In genomic region chr12:117378297-117378887, GRCm38 (mm10) we compare ENCODE assay signal across 8 mouse cellular contexts.
DNase-seq lines count a peak whose midpoint lies in the region; ATAC-seq and TF ChIP-seq lines count a peak whose summit lies in the region.
"Had no signal": no experiment of that assay in that cellular context is flagged by ENCODE, and none has a peak within 500 bp of the region (broad histone marks: within the 10 kb centered on the region; RNA-seq: fewer than 3 reads in every experiment).

No protein-coding gene starts in this region.

- WGBS in kidney, embryonic 15.5 days = 41% methylated on average over 21 of the region's 21 CpGs
- WGBS in limb, embryonic 14.5 days = 53% methylated on average over 21 of the region's 21 CpGs

- H3K4me1 ChIP-seq in kidney, embryonic 15.5 days = peaks cover 21% of the 10 kb centered on the region
- H3K4me1 ChIP-seq in limb, embryonic 14.5 days (ENCODE audit: control insufficient read depth, insufficient read depth, low read length) = no peaks in the 10 kb centered on the region

- H3K36me3 ChIP-seq in kidney, embryonic 15.5 days = no peaks in the 10 kb centered on the region
- H3K36me3 ChIP-seq in limb, embryonic 14.5 days (ENCODE audit: control insufficient read depth, insufficient read depth, low read length) = no peaks in the 10 kb centered on the region

- no peak overlapping the region for H3K27ac ChIP-seq in kidney, embryonic 15.5 days
- H3K27ac ChIP-seq in limb, embryonic 14.5 days (replicated peaks; ENCODE audit: low read depth, low read length) = no peak overlapping the region
- H3K27ac ChIP-seq: hindbrain, embryonic 14.5 days had no signal

- peak overlapping the region; percentile 56 for H3K4me2 ChIP-seq in kidney, embryonic 15.5 days
- peak overlapping the region; percentile 34; the same call in 1 of the 2 replicates for H3K4me2 ChIP-seq in limb, embryonic 14.5 days (replicated peaks; ENCODE audit: low read depth, low read length, severe bottlenecking)
- H3K4me2 ChIP-seq: hindbrain, embryonic 14.5 days had no signal

- peak; percentile 61 for ATAC-seq in kidney, embryonic 15.5 days (replicated peaks; ENCODE audit: low FRiP score)
- ATAC-seq in limb, embryonic 14.5 days (ENCODE audit: low FRiP score, low read depth) = no peak

- DNase-seq in kidney, postnatal 14 days = no peak
- DNase-seq in urinary bladder, postnatal 14 days (ENCODE audit: low spot score) = peak; percentile 12
- DNase-seq in urinary bladder, adult 18-20 months (ENCODE audit: low spot score in 2 of 2) = no peak
- no peak for DNase-seq in limb, embryonic 14.5 days (ENCODE audit: low spot score)
- no peak for DNase-seq in frontal cortex, postnatal 14 days (ENCODE audit: low spot score in 2 of 2)
- no peak for DNase-seq in right cerebral cortex, adult 2 months (ENCODE audit: low spot score in 2 of 2)

- H3K27me3 ChIP-seq in kidney, embryonic 15.5 days = no peaks in the 10 kb centered on the region
- no peaks in the 10 kb centered on the region for H3K27me3 ChIP-seq in limb, embryonic 14.5 days (ENCODE audit: control insufficient read depth, insufficient read depth, low read length)

- no peak for TF ChIP-seq POLR2A in limb, embryonic 14.5 days (IDR thresholded peaks at IDR 0.05; ENCODE audit: borderline replicate concordance, extremely low read depth, insufficient read depth, insufficient read length)

- H3K4me3 ChIP-seq in kidney, embryonic 15.5 days (replicated peaks) = peak overlapping the region; percentile 25
- H3K4me3 ChIP-seq in limb, embryonic 14.5 days (replicated peaks; ENCODE audit: low read length) = no peak overlapping the region

- H3K9ac ChIP-seq in kidney, embryonic 15.5 days = no peak overlapping the region
- no peak overlapping the region for H3K9ac ChIP-seq in limb, embryonic 14.5 days (ENCODE audit: low read depth, low read length, severe bottlenecking)
- H3K9ac ChIP-seq: hindbrain, embryonic 14.5 days had no signal

- H3K9me3 ChIP-seq in kidney, embryonic 15.5 days (replicated peaks) = no peaks in the 10 kb centered on the region
- H3K9me3 ChIP-seq in limb, embryonic 14.5 days (ENCODE audit: control insufficient read depth, low read length) = no peaks in the 10 kb centered on the region
